9 mouse cellular contexts compared by ENCODE assay signal in the genomic region with DNA sequence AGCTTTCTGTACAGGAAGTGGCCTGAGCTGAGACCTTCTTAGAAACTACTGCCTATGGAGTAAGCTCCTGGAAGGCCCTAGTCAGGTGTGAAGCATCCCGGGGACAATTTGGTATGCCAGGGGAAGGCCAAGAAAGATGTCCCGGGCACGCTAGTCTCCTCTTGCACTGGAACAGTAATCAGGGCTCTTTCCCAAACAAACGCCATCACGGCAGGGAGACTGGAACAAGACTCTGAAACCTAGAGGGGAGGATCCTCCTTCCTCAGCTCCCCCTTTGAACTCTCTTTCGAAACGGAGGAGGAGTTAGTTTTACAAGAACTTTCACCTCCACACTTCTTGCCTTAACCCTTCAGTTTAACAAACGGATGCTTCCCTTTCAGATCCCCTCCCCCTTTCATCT. TPM values are rescaled to one million over a fixed set of nuclear protein-coding genes. Genes with fewer than 3 reads are reported as not detected.
A peak's percentile ranks its signal among the peaks of the same experiment; 100 is the strongest.
DNase-seq lines count a peak whose midpoint lies in the region; ATAC-seq and TF ChIP-seq lines count a peak whose summit lies in the region.
"Had no signal": no experiment of that assay in that cellular context is flagged by ENCODE, and none has a peak within 500 bp of the region (broad histone marks: within the 10 kb centered on the region; RNA-seq: fewer than 3 reads in every experiment).

No protein-coding gene starts in this region.

- no peak for TF ChIP-seq EP300 in heart, postnatal 0 days (IDR thresholded peaks at IDR 0.05; ENCODE audit: low read depth)

- H3K4me1 ChIP-seq in heart, postnatal 0 days (ENCODE audit: control insufficient read depth, insufficient read depth), result no peaks in the 10 kb centered on the region
- H3K4me1 ChIP-seq in hindbrain, embryonic 11.5 days (replicated peaks; ENCODE audit: control insufficient read depth, insufficient read depth, low read length), result no peaks in the 10 kb centered on the region; the same call in 1 of the 2 replicates
- no peaks in the 10 kb centered on the region for H3K4me1 ChIP-seq in liver, embryonic 12.5 days

- no peaks in the 10 kb centered on the region for H3K9me3 ChIP-seq in heart, postnatal 0 days (replicated peaks; ENCODE audit: control insufficient read depth, low read length)
- H3K9me3 ChIP-seq in hindbrain, embryonic 11.5 days (ENCODE audit: control insufficient read depth, low read length), result no peaks in the 10 kb centered on the region
- H3K9me3 ChIP-seq in liver, embryonic 12.5 days (replicated peaks), result no peaks in the 10 kb centered on the region

- H3K9ac ChIP-seq in heart, postnatal 0 days (replicated peaks; ENCODE audit: low read depth, low read length), result no peak overlapping the region
- H3K9ac ChIP-seq in hindbrain, embryonic 11.5 days (ENCODE audit: low read depth, low read length), result peak overlapping the region; percentile 96
- H3K9ac ChIP-seq in liver, embryonic 12.5 days, result no peak overlapping the region
- H3K9ac ChIP-seq: liver, embryonic 14.5 days had no signal

- intact Hi-C loops in heart, postnatal 10 days (cut with DNase I), result no loop called here
- intact Hi-C loops in gastrocnemius, postnatal 36 days (cut with DNase I), result no loop called here

- H3K4me2 ChIP-seq in heart, postnatal 0 days (ENCODE audit: low read depth, low read length), result peak overlapping the region; percentile 50; the same call in 1 of the 2 replicates
- H3K4me2 ChIP-seq in hindbrain, embryonic 11.5 days (replicated peaks; ENCODE audit: low read depth, low read length), result peak overlapping the region; percentile 79
- peak overlapping the region; percentile 47; the same call in 1 of the 2 replicates for H3K4me2 ChIP-seq in liver, embryonic 12.5 days

- no peak overlapping the region for H3K27ac ChIP-seq in heart, postnatal 0 days (ENCODE audit: low read depth)
- peak overlapping the region; percentile 98 for H3K27ac ChIP-seq in hindbrain, embryonic 11.5 days (ENCODE audit: low read depth, low read length)
- no peak overlapping the region for H3K27ac ChIP-seq in liver, embryonic 12.5 days
- H3K27ac ChIP-seq: liver, embryonic 14.5 days had no signal

- 4% methylated on average over 8 of the region's 8 CpGs for WGBS in heart, postnatal 0 days
- 2% methylated on average over 8 of the region's 8 CpGs for WGBS in hindbrain, embryonic 11.5 days
- 6% methylated on average over 8 of the region's 8 CpGs for WGBS in liver, embryonic 12.5 days (ENCODE audit: insufficient replicate concordance)

- no peak for DNase-seq in heart, postnatal 0 days (ENCODE audit: low spot score)
- no peak for DNase-seq in heart, postnatal 10 days
- DNase-seq in ES-CJ7 (ENCODE audit: low read depth, low spot score), result peak; percentile 72
- DNase-seq in hindbrain, embryonic 11.5 days (ENCODE audit: low spot score), result peak; percentile 64
- DNase-seq in thymus, postnatal 25 days, result no peak
- DNase-seq in gastrocnemius, postnatal 36 days, result no peak
- no peak for DNase-seq in left cerebral cortex, adult 11 months (ENCODE audit: low spot score)

- ATAC-seq in heart, postnatal 0 days (ENCODE audit: insufficient read depth, low read depth), result no peak
- ATAC-seq in hindbrain, embryonic 11.5 days (ENCODE audit: low FRiP score), result no peak
- no peak for ATAC-seq in liver, embryonic 12.5 days

- no peak for TF ChIP-seq CTCF in heart, postnatal 0 days (IDR thresholded peaks at IDR 0.05; ENCODE audit: low read depth)

- no peaks in the 10 kb centered on the region for H3K36me3 ChIP-seq in heart, postnatal 0 days (replicated peaks; ENCODE audit: control insufficient read depth, insufficient read depth, low read length)
- no peaks in the 10 kb centered on the region for H3K36me3 ChIP-seq in hindbrain, embryonic 11.5 days (ENCODE audit: control insufficient read depth, insufficient read depth, low read length)
- no peaks in the 10 kb centered on the region for H3K36me3 ChIP-seq in liver, embryonic 12.5 days

- no peak overlapping the region for H3K4me3 ChIP-seq in heart, postnatal 0 days (ENCODE audit: low read depth, low read length)
- H3K4me3 ChIP-seq in hindbrain, embryonic 11.5 days (ENCODE audit: low read depth, low read length), result peak overlapping the region; percentile 56
- H3K4me3 ChIP-seq in liver, embryonic 12.5 days, result no peak overlapping the region

- peaks cover 100% of the 10 kb centered on the region for H3K27me3 ChIP-seq in heart, postnatal 0 days (ENCODE audit: control insufficient read depth, insufficient read depth, low read length)
- H3K27me3 ChIP-seq in hindbrain, embryonic 11.5 days (ENCODE audit: control insufficient read depth, insufficient read depth, low read length), result peaks cover 89% of the 10 kb centered on the region
- H3K27me3 ChIP-seq in liver, embryonic 12.5 days (replicated peaks), result peaks cover 99% of the 10 kb centered on the region

RNA-seq across cellular contexts. Expression of gene Hoxb3, which starts 9.0 kb away (rescaled TPM):
- total RNA-seq in heart, postnatal 0 days (2014; rRNA removed; ENCODE audit: low replicate concordance), result 0.08 and 0.66 TPM in 2 replicates
- 0.15 and 0.32 TPM in 2 replicates for polyA plus RNA-seq in heart, postnatal 0 days (2015; fragmentation: Nextera tagmentation; extraction: Ambion mirVana)
- 1 to 10 TPM; 1.1 TPM for total RNA-seq in heart, postnatal 10 days (2021)
- polyA plus RNA-seq in hindbrain, embryonic 11.5 days (2014; fragmentation: Nextera tagmentation; extraction: Ambion mirVana), result 10.5 and 13.1 TPM in 2 replicates
- polyA plus RNA-seq in liver, embryonic 12.5 days (2016; fragmentation: Nextera tagmentation; extraction: Ambion mirVana), result 0.31 and 0.36 TPM in 2 replicates
- total RNA-seq in gastrocnemius, postnatal 36 days (2021), result under 1 TPM; 0.38 to 0.54 TPM

RNA-seq across cellular contexts. Expression of gene Hoxb4, which starts 14.0 kb away (rescaled TPM):
- 0.39 and 2.3 TPM in 2 replicates for total RNA-seq in heart, postnatal 0 days (2014; rRNA removed; ENCODE audit: low replicate concordance)
- 0.19 and 0.25 TPM in 2 replicates for polyA plus RNA-seq in heart, postnatal 0 days (2015; fragmentation: Nextera tagmentation; extraction: Ambion mirVana)
- 1 to 10 TPM; 1.1 TPM for total RNA-seq in heart, postnatal 10 days (2021)
- 3.5 and 5.1 TPM in 2 replicates for polyA plus RNA-seq in hindbrain, embryonic 11.5 days (2014; fragmentation: Nextera tagmentation; extraction: Ambion mirVana)
- polyA plus RNA-seq in liver, embryonic 12.5 days (2016; fragmentation: Nextera tagmentation; extraction: Ambion mirVana), result 0.62 and 0.66 TPM in 2 replicates
- under 1 TPM; 0.23 to 0.54 TPM for total RNA-seq in gastrocnemius, postnatal 36 days (2021)

RNA-seq across cellular contexts. Expression of gene Hoxb2, which starts 18.2 kb away (rescaled TPM):
- total RNA-seq in heart, postnatal 0 days (2014; rRNA removed; ENCODE audit: low replicate concordance), result 1.9 and 3.2 TPM in 2 replicates
- polyA plus RNA-seq in heart, postnatal 0 days (2015; fragmentation: Nextera tagmentation; extraction: Ambion mirVana), result 0.97 and 1.8 TPM in 2 replicates
- total RNA-seq in heart, postnatal 10 days (2021), result 1 to 10 TPM; 1.6 to 1.7 TPM
- polyA plus RNA-seq in hindbrain, embryonic 11.5 days (2014; fragmentation: Nextera tagmentation; extraction: Ambion mirVana), result 64.9 and 67.5 TPM in 2 replicates
- polyA plus RNA-seq in liver, embryonic 12.5 days (2016; fragmentation: Nextera tagmentation; extraction: Ambion mirVana), result 4.4 and 4.6 TPM in 2 replicates
- under 1 TPM in 1 of 2 experiments, not detected in 1; 0.12 TPM for total RNA-seq in gastrocnemius, postnatal 36 days (2021)

RNA-seq across cellular contexts. Expression of gene Hoxb5, which starts 29.0 kb away (rescaled TPM):
- total RNA-seq in heart, postnatal 0 days (2014; rRNA removed; ENCODE audit: low replicate concordance), result 0.19 TPM in 1 of 2 replicates, not detected in the other
- 0.08 and 0.25 TPM in 2 replicates for polyA plus RNA-seq in heart, postnatal 0 days (2015; fragmentation: Nextera tagmentation; extraction: Ambion mirVana)
- under 1 TPM; 0.45 to 0.62 TPM for total RNA-seq in heart, postnatal 10 days (2021)
- 33.1 and 42.5 TPM in 2 replicates for polyA plus RNA-seq in hindbrain, embryonic 11.5 days (2014; fragmentation: Nextera tagmentation; extraction: Ambion mirVana)
- 1.3 and 1.5 TPM in 2 replicates for polyA plus RNA-seq in liver, embryonic 12.5 days (2016; fragmentation: Nextera tagmentation; extraction: Ambion mirVana)
- total RNA-seq in gastrocnemius, postnatal 36 days (2021), result under 1 TPM; 0.52 to 0.61 TPM

RNA-seq across cellular contexts. Expression of gene Hoxb1, which starts 33.4 kb away (rescaled TPM):
- not detected in 2 replicates for total RNA-seq in heart, postnatal 0 days (2014; rRNA removed; ENCODE audit: low replicate concordance)
- not detected in 2 replicates for polyA plus RNA-seq in heart, postnatal 0 days (2015; fragmentation: Nextera tagmentation; extraction: Ambion mirVana)
- not detected for total RNA-seq in heart, postnatal 10 days (2021)
- polyA plus RNA-seq in hindbrain, embryonic 11.5 days (2014; fragmentation: Nextera tagmentation; extraction: Ambion mirVana), result 7.3 and 8.2 TPM in 2 replicates
- 0.14 and 0.22 TPM in 2 replicates for polyA plus RNA-seq in liver, embryonic 12.5 days (2016; fragmentation: Nextera tagmentation; extraction: Ambion mirVana)
- total RNA-seq in gastrocnemius, postnatal 36 days (2021), result not detected

Comparison
In these comparisons a context has a peak if more than half of its experiments do, and no peak if none do; other contexts are left out.
1. DNase-seq: peak in ES-CJ7 (single experiment) and hindbrain, embryonic 11.5 days (single experiment); none in heart, postnatal 0 days (single experiment), heart, postnatal 10 days (0 of 2), thymus, postnatal 25 days (single experiment), gastrocnemius, postnatal 36 days (0 of 2) and left cerebral cortex, adult 11 months (single experiment).
2. Peak in every context shown above with its lines, with median percentiles within 50 percentile points of each other: H3K4me2 ChIP-seq.